Mouse (Mus musculus) left cerebral cortex, postnatal 14 days (tissue): ENCODE measurements around the gene Isoc2a. TPM values are rescaled to one million over a fixed set of nuclear protein-coding genes. Genes with fewer than 3 reads are reported as not detected.

Experiments used
- DNase-seq, 2 experiments: peaks; one replicate each; pipeline ENCODE4 v3.0.0; 2021 to 2022; ENCODE audit warnings: low spot score in 2 of 2, mixed read lengths in 1 of 2
- intact Hi-C: fragments of 180-260 bp; cut with DNase I; formaldehyde crosslinking; loops from one replicate; pipeline ENCODE4 v1.15.1; 2025
- total RNA-seq, 2 experiments: library from RNA; stranded (reverse); gene quantifications; 2 replicates each; pipeline ENCODE4 v1.2.3; 2021

Gene Isoc2a
- total RNA-seq, 2 experiments from 2014 or later = 7.5 to 8.6 TPM

DNA sequence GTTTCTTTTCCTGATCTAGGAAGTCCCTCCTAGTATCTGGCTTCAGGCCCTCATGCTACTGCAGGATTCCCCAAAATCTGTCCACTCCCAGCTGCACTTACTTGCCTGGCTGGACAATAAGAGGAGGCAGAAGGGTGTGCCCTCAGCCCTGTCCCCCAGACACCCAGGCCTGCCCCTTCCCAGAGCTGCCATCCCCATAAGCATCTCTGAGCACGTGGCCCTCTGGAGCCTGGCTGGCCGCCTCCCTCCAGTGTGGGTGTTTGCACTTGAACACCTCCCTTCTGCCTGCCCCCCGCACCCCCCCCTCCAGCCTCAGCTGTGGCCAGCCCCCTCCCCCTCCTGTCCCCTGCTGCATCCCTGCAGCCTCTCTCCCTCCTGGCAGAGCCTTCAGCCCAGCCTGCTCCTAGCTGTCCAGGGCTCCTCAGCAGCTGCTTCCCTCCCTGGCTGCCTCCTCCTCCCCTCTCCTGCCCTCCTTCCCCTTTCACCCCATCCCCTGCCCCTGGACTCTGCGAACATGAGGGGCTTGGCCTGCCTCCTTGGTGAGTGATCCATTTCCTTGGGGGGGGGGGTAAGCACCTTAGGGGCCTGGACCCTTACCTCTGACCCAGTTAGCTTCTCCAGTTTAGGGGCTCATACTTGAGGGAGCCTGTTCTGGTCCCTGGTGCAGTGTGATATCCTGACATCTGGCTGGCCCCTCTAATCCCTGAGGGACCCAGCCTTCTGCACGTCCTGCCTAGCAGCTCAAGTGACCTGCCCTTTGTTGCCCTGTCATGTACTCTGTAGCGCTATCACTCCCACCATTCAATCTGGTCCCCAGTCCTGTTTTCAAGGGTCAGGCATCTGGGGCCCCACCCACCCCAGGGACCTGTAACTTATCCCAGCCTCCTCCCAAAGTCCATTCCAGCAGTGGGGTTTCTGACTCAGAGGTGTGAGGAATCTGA, 48.8 kb downstream of the Isoc2a start, which contains the start of gene Ssc5d:
Gene Ssc5d, plus strand, starts transcription at position 345 of the 941 bp plus-strand sequence.
- DNase-seq = peak in 1 of 2 experiments; percentile 45
- intact Hi-C loops = no loop called here

DNA sequence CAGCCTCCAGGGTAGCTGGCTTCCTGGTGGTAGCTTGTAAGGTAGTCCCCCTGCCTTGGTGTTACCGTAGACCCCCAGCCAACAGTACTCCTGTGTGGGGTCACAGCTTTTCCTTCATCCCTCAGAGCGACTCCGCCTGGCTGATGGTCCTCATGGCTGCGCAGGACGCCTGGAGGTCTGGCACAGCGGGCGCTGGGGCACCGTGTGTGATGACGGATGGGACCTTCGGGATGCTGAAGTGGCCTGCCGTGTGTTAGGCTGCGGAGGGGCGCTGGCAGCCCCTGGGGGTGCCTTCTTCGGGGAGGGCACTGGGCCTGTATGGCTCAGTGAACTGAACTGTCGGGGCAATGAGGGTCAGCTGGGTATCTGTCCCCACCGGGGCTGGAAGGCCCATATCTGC, 49.9 kb downstream of the Isoc2a start:
- intact Hi-C loops = no loop called here
- no peak for DNase-seq

DNA sequence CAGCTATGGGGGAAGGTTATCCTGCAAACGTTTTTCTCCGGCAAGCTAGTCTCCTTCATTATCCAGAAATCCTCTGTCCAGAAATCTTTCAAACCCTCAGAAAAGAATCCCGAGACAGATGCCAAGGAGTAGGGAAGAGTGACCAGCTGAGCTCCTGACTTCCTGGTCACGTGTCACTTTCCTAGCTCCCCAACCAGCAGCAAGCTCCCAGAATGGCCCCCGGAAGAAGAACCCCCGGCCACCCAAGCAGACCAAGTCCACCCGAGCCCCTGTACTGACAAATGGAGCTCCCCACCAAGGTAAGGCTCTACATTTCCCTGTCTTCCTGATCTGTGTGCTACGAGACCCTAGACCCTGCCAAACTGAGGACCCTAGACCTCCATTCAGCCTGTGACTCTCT, 50.8 kb downstream of the Isoc2a start:
- DNase-seq = no peak
- intact Hi-C loops = no loop called here

DNA sequence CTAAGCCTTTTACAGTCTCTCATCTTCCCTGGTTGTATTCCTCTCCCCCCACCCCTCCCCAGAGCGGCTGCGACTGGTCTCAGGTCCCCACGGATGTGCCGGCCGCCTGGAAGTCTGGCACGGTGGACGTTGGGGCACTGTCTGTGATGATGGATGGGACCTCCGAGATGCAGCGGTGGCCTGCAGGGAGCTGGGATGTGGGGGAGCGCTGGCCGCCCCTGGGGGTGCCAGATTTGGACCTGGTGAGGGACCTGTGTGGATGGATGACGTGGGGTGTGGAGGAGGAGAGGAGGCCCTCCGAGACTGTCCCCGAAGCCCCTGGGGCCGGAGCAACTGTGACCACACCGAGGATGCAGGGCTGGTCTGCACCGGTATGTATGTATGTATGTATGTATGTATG, 51.4 kb downstream of the Isoc2a start:
- intact Hi-C loops = no loop called here
- DNase-seq = no peak

DNA sequence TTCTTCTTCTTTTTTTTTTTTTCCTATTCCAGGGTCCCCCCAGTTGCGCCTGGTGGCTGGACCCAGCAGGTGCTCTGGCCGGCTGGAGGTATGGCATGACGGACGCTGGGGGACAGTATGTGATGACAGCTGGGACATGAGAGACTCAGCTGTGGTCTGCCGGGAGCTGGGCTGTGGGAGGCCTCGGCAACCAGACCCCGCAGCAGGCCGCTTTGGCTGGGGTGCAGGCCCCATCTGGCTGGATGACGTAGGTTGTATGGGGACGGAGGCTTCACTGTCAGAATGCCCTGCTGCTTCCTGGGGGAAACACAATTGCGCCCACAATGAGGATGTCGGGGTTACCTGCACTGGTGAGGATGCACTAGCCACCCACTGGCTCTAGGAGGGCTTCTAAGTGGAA, 56.1 kb downstream of the Isoc2a start:
- no peak for DNase-seq
- intact Hi-C loops = no loop called here

DNA sequence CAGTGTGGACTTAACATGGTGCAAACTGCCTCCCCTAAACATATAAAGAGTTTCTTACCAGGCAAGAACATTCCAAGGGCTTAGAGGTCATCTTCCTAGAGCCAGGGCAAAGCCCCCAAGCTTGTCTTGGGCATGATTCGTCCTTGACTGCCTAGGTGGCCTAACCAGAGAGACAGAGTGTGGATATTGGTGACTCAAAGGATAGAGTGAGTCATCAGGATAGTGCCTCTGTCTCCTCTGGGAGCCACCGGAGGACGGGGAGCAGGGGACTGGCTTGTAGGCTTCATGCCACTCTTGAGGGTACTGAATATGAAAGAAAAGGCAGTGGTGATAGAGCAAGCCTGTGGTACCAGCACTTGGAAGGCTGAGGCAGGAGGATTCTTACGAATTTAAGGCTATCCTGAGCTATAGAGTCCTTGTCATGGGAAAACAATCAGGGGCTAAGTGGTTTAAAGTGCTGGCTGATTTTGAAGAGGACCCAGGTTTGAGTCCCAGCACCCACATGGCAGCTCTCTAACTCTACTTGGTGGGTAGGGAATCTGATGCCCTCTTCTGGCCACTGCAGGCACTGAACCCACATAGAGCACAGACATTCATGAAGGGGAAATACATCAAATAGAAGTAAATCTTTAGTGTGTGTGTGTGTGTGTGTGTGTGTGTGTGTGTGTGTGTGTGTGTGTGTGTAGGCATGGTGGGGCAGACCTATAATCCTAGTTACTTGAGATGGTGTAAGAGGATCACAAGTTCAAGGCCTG, 57.4 kb downstream of the Isoc2a start:
- DNase-seq = no peak
- intact Hi-C loops = no loop called here

DNA sequence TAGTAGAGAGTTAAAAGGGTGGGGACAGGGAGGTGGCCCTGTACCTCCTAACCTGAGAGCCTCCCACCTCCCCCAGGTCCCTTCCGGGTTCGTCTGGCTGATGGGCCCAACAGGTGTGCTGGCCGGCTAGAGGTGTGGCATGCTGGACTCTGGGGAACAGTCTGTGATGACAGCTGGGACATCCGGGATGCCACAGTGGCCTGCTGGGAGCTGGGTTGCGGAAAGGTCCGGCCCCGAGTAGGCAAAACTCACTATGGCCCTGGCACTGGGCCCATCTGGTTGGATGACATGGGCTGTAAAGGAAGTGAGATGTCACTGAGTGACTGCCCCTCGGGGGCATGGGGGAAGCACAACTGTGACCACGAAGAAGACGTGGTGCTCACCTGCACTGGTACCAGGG, 59.9 kb downstream of the Isoc2a start:
- intact Hi-C loops = no loop called here
- no peak for DNase-seq

DNA sequence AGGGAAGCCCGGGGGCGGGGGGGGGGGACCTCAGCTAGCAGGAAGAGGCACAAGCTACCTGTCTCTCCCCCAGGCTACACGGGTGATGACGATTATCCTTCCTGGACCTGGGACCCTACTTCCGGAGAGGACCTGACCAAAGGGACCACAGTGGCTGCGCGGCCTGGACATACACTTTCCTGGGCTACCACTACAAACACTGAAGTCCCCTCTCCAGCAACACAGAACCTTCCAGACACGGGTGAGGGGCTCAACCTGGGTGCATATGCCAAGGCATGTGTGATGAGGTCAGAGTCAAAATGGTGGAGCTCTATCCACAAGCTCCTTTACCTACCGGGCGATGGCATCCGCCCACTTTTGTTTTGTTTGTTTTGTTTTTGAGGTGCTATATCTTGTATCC, 60.4 kb downstream of the Isoc2a start:
- no peak for DNase-seq
- intact Hi-C loops = no loop called here

DNA sequence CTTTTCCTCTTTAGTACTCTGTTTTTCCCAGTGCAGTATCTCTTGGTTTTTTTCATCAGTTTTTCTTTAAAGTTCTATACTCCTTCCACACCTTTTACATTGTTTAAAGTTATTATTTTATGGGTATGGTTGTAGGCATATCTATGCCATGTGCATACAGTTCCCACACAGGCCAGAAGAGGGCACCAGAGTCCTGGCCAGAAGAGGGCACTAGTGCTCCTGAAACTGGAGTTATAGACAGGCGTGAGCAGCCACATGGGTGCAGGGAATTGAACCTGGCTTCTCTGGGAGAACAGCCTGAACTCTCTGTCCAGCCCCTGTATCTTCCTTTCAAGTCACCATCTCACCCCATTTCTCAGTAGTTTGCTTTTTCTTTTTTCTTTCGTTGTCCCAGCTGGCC, 61.5 kb downstream of the Isoc2a start:
- intact Hi-C loops = no loop called here
- DNase-seq = peak in 1 of 2 experiments; percentile 70

DNA sequence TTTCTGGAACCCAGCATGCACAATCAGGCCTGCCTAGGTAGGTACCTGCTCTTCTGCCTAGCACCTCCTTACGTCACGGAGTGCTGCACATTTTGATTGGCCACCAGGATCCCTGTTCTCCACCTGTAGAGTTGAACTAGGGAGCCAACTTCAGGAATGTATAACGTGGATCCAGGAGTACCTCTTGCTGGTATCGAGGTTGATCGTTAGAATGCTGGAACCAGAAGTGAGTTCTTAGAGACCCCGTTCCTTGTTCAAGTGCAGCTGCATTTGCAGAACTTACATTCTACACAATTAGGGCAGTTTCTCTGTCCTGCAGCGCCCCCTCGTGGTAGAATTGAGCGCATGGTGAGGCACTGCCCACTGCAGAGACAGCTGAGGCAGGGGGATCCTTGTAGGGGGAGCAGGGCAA, 63.1 kb downstream of the Isoc2a start:
- intact Hi-C loops = loop anchor here (5.0 kb wide), 1 partner anchor 107 kb away; no protein-coding TSS in a partner anchor
- peak; percentile 82 to 85 for DNase-seq

DNA sequence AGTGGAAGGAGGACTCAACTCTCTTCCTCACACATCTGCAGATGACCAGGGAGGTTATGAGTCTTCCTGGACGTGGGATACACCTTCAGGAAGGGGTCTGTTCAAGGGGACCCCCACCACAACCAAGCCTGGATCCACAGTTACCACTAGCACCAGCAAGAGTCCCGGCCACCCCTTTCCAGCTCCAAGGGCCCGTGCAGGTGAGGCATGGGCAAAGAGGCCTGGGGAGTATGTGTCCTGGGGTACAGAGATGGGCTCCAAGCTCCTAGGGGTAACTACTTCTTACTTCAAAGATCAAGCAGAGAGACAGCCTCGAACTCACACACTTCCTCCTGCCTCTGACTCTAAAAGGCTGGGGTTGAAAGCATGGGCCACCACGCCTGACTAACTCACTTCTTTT, 65.7 kb downstream of the Isoc2a start:
- intact Hi-C loops = loop anchor here (5.0 kb wide), 1 partner anchor 105 kb away; no protein-coding TSS in a partner anchor
- DNase-seq = no peak

DNA sequence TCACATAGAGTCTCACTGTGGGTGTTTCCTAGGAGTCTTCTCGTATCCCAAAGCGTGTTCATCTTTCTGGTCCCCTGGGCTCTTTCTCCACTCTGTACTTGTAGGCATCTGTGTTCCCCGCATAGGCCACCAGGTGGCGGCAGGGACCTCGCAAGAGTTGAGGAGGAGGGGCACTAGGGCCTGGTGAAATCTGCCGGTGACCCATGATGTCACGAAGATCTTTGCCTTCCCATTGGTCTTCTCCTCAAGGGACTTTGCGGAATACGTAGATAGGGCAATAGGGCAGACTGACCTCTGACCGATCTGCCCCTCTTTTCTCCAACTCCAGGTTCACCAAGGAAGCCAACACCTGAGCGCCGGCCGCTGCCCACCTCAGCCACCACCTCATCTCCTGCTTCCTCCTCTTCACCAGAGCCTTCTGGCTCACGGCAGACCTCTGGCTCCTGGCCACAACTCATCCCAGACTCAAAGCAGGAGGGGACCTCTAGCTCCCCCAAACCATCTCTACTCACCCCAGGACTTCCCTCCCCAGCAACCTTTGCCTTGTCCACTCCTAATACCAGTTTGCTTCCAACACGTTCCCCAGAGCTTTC, 66.4 kb downstream of the Isoc2a start:
- intact Hi-C loops = loop anchor here (5.0 kb wide), 1 partner anchor 104 kb away; no protein-coding TSS in a partner anchor

More for the DNA sequence above, 66.4 kb downstream of the Isoc2a start:
- DNase-seq = peak; percentile 93 to 96

Other genes with a start within 250 kb of the Isoc2a start
- 10 to 100 TPM; 10.8 to 10.9 TPM for gene Tmem86b, start 245.7 kb upstream of the Isoc2a start, total RNA-seq
- gene Ppp6r1, start 218.1 kb upstream of the Isoc2a start, total RNA-seq = 100 to 1,000 TPM; 132 to 135 TPM
- 100 to 1,000 TPM; 102 to 108 TPM for gene Hspbp1, start 192.1 kb upstream of the Isoc2a start, total RNA-seq
- gene Brsk1, start 186.5 kb upstream of the Isoc2a start, total RNA-seq = 100 to 1,000 TPM; 330 to 331 TPM
- gene Tmem150b, start 151.9 kb upstream of the Isoc2a start, total RNA-seq = under 1 TPM in 1 of 2 experiments, not detected in 1; 0.21 TPM
- 10 to 100 TPM; 37.1 to 43.3 TPM for gene Kmt5c, start 137.0 kb upstream of the Isoc2a start, total RNA-seq
- gene Cox6b2, start 124.1 kb upstream of the Isoc2a start, total RNA-seq = 1 to 10 TPM; 5.1 to 5.7 TPM
- gene Fam71e2, start 105.9 kb upstream of the Isoc2a start, total RNA-seq = not detected
- gene Il11, start 94.3 kb upstream of the Isoc2a start, total RNA-seq = under 1 TPM; 0.18 to 0.55 TPM
- gene Tmem190, start 94.2 kb upstream of the Isoc2a start, total RNA-seq = not detected
- gene Tmem238, start 87.5 kb upstream of the Isoc2a start, total RNA-seq = 1 to 10 TPM; 2.7 to 4.4 TPM
- gene Rpl28, start 84.3 kb upstream of the Isoc2a start, total RNA-seq = 100 to 1,000 TPM; 480 to 489 TPM
- gene Ube2s, start 64.6 kb upstream of the Isoc2a start, total RNA-seq = 100 to 1,000 TPM; 115 to 145 TPM
- gene Shisa7, start 32.5 kb upstream of the Isoc2a start, total RNA-seq = 100 to 1,000 TPM; 116 to 133 TPM
- 1 to 10 TPM; 4.6 to 5.0 TPM for gene Isoc2b, start 6.9 kb upstream of the Isoc2a start, total RNA-seq
- gene Gm36210, start 29.4 kb downstream of the Isoc2a start, total RNA-seq = under 1 TPM; 0.29 to 0.34 TPM
- 10 to 100 TPM; 14.5 to 16.3 TPM for gene Zfp628, start 38.1 kb downstream of the Isoc2a start, total RNA-seq
- 10 to 100 TPM; 86.6 to 92.4 TPM for gene Nat14, start 44.9 kb downstream of the Isoc2a start, total RNA-seq
- 1 to 10 TPM; 2.3 to 2.9 TPM for gene Ssc5d, start 48.6 kb downstream of the Isoc2a start, total RNA-seq
- under 1 TPM in 1 of 2 experiments, not detected in 1; 0.15 TPM for gene Sbk2, start 87.3 kb downstream of the Isoc2a start, total RNA-seq
- gene Sbk3, start 94.0 kb downstream of the Isoc2a start, total RNA-seq = under 1 TPM; 0.42 to 0.55 TPM
- 10 to 100 TPM; 33.8 to 36.3 TPM for gene Zfp579, start 119.0 kb downstream of the Isoc2a start, total RNA-seq
- 1 to 10 TPM; 5.3 to 6.7 TPM for gene Zfp524, start 137.3 kb downstream of the Isoc2a start, total RNA-seq
- gene Fiz1, start 137.5 kb downstream of the Isoc2a start, total RNA-seq = 10 to 100 TPM; 24.9 to 25.3 TPM
- gene Gm44973, start 138.3 kb downstream of the Isoc2a start, total RNA-seq = not detected
- 10 to 100 TPM; 34.1 to 35.2 TPM for gene Zfp865, start 143.2 kb downstream of the Isoc2a start, total RNA-seq
- 10 to 100 TPM; 65.7 to 68.5 TPM for gene Ccdc106, start 143.4 kb downstream of the Isoc2a start, total RNA-seq
- not detected for gene 4632433K11Rik, start 157.0 kb downstream of the Isoc2a start, total RNA-seq
- gene Zfp784, start 161.3 kb downstream of the Isoc2a start, total RNA-seq = 1 to 10 TPM; 5.4 TPM
- 10 to 100 TPM; 56.1 to 62.8 TPM for gene Zfp580, start 174.4 kb downstream of the Isoc2a start, total RNA-seq
- gene U2af2, start 185.0 kb downstream of the Isoc2a start, total RNA-seq = 100 to 1,000 TPM; 166 to 173 TPM
- gene Epn1, start 203.1 kb downstream of the Isoc2a start, total RNA-seq = 100 to 1,000 TPM; 429 to 432 TPM
- not detected for gene Rfpl4, start 239.8 kb downstream of the Isoc2a start, total RNA-seq
- under 1 TPM in 1 of 2 experiments, not detected in 1; 0.35 TPM for gene Rasl2-9, start 248.8 kb downstream of the Isoc2a start, total RNA-seq